Mouse (Mus musculus): ENCODE results near the gene Lmln. TPM values are rescaled to one million over a fixed set of nuclear protein-coding genes. Genes with fewer than 3 reads are reported as not detected.

Gene Lmln
- polyA plus RNA-seq, 1 experiment from 2014 or later: 2.5 TPM

GRCm38 (mm10) chr16:33061400-33061799 lies 921 bp upstream of the Lmln start:
- no peak for DNase-seq (ENCODE audit: low spot score)
- Histone ChIP-seq H3K4me3 (ENCODE audit: low read depth, low read length) (no peak overlapping the region), H3K9ac (ENCODE audit: low read length) (no peak overlapping the region), H3K4me1 (ENCODE audit: control insufficient read depth, insufficient read depth, low read length) (peaks cover 24% of the 10 kb centered on the region), H3K36me3 (ENCODE audit: control insufficient read depth, insufficient read depth, low read length) (peaks cover 13% of the 10 kb centered on the region), H3K9me3 (ENCODE audit: control insufficient read depth, low read length) (no peaks in the 10 kb centered on the region), H3K27me3 (ENCODE audit: control insufficient read depth, insufficient read depth, low read length) (no peaks in the 10 kb centered on the region), H3K27ac (ENCODE audit: low read depth, low read length) (peak overlapping the region; percentile 35; the same call in 1 of the 2 replicates), H3K4me2 (ENCODE audit: low read depth) (peak overlapping the region; percentile 80; the same call in 1 of the 2 replicates)
- no peak for ATAC-seq (ENCODE audit: insufficient read depth, low FRiP score, low TSS enrichment)
- 48% methylated on average over 11 of the region's 11 CpGs for WGBS

GRCm38 (mm10) chr16:33062682-33063131 lies 386 bp downstream of the Lmln start:
- Histone ChIP-seq H3K9ac (ENCODE audit: low read length) (peak overlapping the region; percentile 74), H3K4me3 (ENCODE audit: low read depth, low read length) (peak overlapping the region; percentile 68), H3K4me1 (ENCODE audit: control insufficient read depth, insufficient read depth, low read length) (peaks cover 21% of the 10 kb centered on the region), H3K4me2 (ENCODE audit: low read depth) (peak overlapping the region; percentile 80), H3K27ac (ENCODE audit: low read depth, low read length) (0 out of 2 replicates have a peak overlapping the region, but pooled peaks have one; percentile 60), H3K36me3 (ENCODE audit: control insufficient read depth, insufficient read depth, low read length) (peaks cover 13% of the 10 kb centered on the region), H3K27me3 (ENCODE audit: control insufficient read depth, insufficient read depth, low read length) (no peaks in the 10 kb centered on the region), H3K9me3 (ENCODE audit: control insufficient read depth, low read length) (no peaks in the 10 kb centered on the region)
- DNase-seq (ENCODE audit: low spot score) (no peak), ATAC-seq (ENCODE audit: insufficient read depth, low FRiP score, low TSS enrichment) (no peak; the same call in 1 of the 2 replicates)
- WGBS: under 1% methylated on average over 35 of the region's 35 CpGs

- Histone ChIP-seq H3K9me3 (ENCODE audit: control insufficient read depth, low read length) (no peaks in the 10 kb centered on the region), H3K36me3 (ENCODE audit: control insufficient read depth, insufficient read depth, low read length) (peaks cover 13% of the 10 kb centered on the region), H3K9ac (ENCODE audit: low read length) (peak overlapping the region; percentile 74), H3K4me1 (ENCODE audit: control insufficient read depth, insufficient read depth, low read length) (peaks cover 15% of the 10 kb centered on the region), H3K27ac (ENCODE audit: low read depth, low read length) (no peak overlapping the region), H3K4me2 (ENCODE audit: low read depth) (peak overlapping the region; percentile 80), H3K4me3 (ENCODE audit: low read depth, low read length) (peak overlapping the region; percentile 68), H3K27me3 (ENCODE audit: control insufficient read depth, insufficient read depth, low read length) (no peaks in the 10 kb centered on the region)
- no peak for DNase-seq (ENCODE audit: low spot score)
- 30% methylated on average over 7 of the region's 7 CpGs for WGBS
- ATAC-seq (ENCODE audit: insufficient read depth, low FRiP score, low TSS enrichment): no peak
Observed at GRCm38 (mm10) chr16:33063267-33063666, 946 bp downstream of the Lmln start.

GRCm38 (mm10) chr16:33064636-33065035 lies 2.3 kb downstream of the Lmln start:
- Histone ChIP-seq H3K4me1 (ENCODE audit: control insufficient read depth, insufficient read depth, low read length) (peaks cover 15% of the 10 kb centered on the region), H3K9me3 (ENCODE audit: control insufficient read depth, low read length) (no peaks in the 10 kb centered on the region), H3K27me3 (ENCODE audit: control insufficient read depth, insufficient read depth, low read length) (no peaks in the 10 kb centered on the region), H3K27ac (ENCODE audit: low read depth, low read length) (no peak overlapping the region), H3K36me3 (ENCODE audit: control insufficient read depth, insufficient read depth, low read length) (peaks cover 6% of the 10 kb centered on the region), H3K4me3 (ENCODE audit: low read depth, low read length) (no peak overlapping the region), H3K4me2 (ENCODE audit: low read depth) (no peak overlapping the region), H3K9ac (ENCODE audit: low read length) (no peak overlapping the region)
- WGBS: 81% methylated on average over 9 of the region's 9 CpGs
- ATAC-seq (ENCODE audit: insufficient read depth, low FRiP score, low TSS enrichment) (no peak), DNase-seq (ENCODE audit: low spot score) (no peak)

- ATAC-seq (ENCODE audit: insufficient read depth, low FRiP score, low TSS enrichment): no peak
- H3K9me3 ChIP-seq (ENCODE audit: control insufficient read depth, low read length): no peaks in the 10 kb centered on the region
Observed at GRCm38 (mm10) chr16:33070928-33071327, 8.6 kb downstream of the Lmln start.

GRCm38 (mm10) chr16:33072871-33073557 lies 10.7 kb downstream of the Lmln start:
- H3K36me3 ChIP-seq (ENCODE audit: control insufficient read depth, insufficient read depth, low read length): no peaks in the 10 kb centered on the region; the same call in 1 of the 2 replicates
- ATAC-seq (ENCODE audit: insufficient read depth, low FRiP score, low TSS enrichment) (no peak), DNase-seq (ENCODE audit: low spot score) (no peak)
- no peaks in the 10 kb centered on the region for H3K9me3 ChIP-seq (ENCODE audit: control insufficient read depth, low read length)
- H3K27me3 ChIP-seq (ENCODE audit: control insufficient read depth, insufficient read depth, low read length): no peaks in the 10 kb centered on the region
- H3K27ac ChIP-seq (ENCODE audit: low read depth, low read length): no peak overlapping the region
- no peak overlapping the region for H3K9ac ChIP-seq (ENCODE audit: low read length)
- no peak overlapping the region for H3K4me3 ChIP-seq (ENCODE audit: low read depth, low read length)
- WGBS: 84% methylated on average over 6 of the region's 6 CpGs
- no peak overlapping the region for H3K4me2 ChIP-seq (ENCODE audit: low read depth)
- no peaks in the 10 kb centered on the region for H3K4me1 ChIP-seq (ENCODE audit: control insufficient read depth, insufficient read depth, low read length)

More at GRCm38 (mm10) chr16:33070928-33071327, 8.6 kb downstream of the Lmln start:
- DNase-seq (ENCODE audit: low spot score): no peak
- H3K4me2 ChIP-seq (ENCODE audit: low read depth): no peak overlapping the region
- no peak overlapping the region for H3K4me3 ChIP-seq (ENCODE audit: low read depth, low read length)
- no peaks in the 10 kb centered on the region; the same call in 1 of the 2 replicates for H3K36me3 ChIP-seq (ENCODE audit: control insufficient read depth, insufficient read depth, low read length)
- H3K4me1 ChIP-seq (ENCODE audit: control insufficient read depth, insufficient read depth, low read length): no peaks in the 10 kb centered on the region
- no peaks in the 10 kb centered on the region for H3K27me3 ChIP-seq (ENCODE audit: control insufficient read depth, insufficient read depth, low read length)
- H3K9ac ChIP-seq (ENCODE audit: low read length): no peak overlapping the region
- no peak overlapping the region for H3K27ac ChIP-seq (ENCODE audit: low read depth, low read length)

GRCm38 (mm10) chr16:33074967-33075366 lies 12.6 kb downstream of the Lmln start:
- H3K4me3 ChIP-seq (ENCODE audit: low read depth, low read length): no peak overlapping the region
- H3K27ac ChIP-seq (ENCODE audit: low read depth, low read length): no peak overlapping the region
- H3K9me3 ChIP-seq (ENCODE audit: control insufficient read depth, low read length): no peaks in the 10 kb centered on the region
- no peak overlapping the region for H3K4me2 ChIP-seq (ENCODE audit: low read depth)
- H3K4me1 ChIP-seq (ENCODE audit: control insufficient read depth, insufficient read depth, low read length): no peaks in the 10 kb centered on the region
- DNase-seq (ENCODE audit: low spot score) (no peak), ATAC-seq (ENCODE audit: insufficient read depth, low FRiP score, low TSS enrichment) (no peak)
- 71% methylated on average over 5 of the region's 5 CpGs for WGBS
- no peaks in the 10 kb centered on the region for H3K27me3 ChIP-seq (ENCODE audit: control insufficient read depth, insufficient read depth, low read length)
- no peak overlapping the region for H3K9ac ChIP-seq (ENCODE audit: low read length)
- no peaks in the 10 kb centered on the region; the same call in 1 of the 2 replicates for H3K36me3 ChIP-seq (ENCODE audit: control insufficient read depth, insufficient read depth, low read length)

- no peak for ATAC-seq (ENCODE audit: insufficient read depth, low FRiP score, low TSS enrichment)
- WGBS: 66% methylated on average over 6 of the region's 6 CpGs
- H3K4me3 ChIP-seq (ENCODE audit: low read depth, low read length): no peak overlapping the region
- H3K9ac ChIP-seq (ENCODE audit: low read length): no peak overlapping the region
- H3K4me1 ChIP-seq (ENCODE audit: control insufficient read depth, insufficient read depth, low read length): no peaks in the 10 kb centered on the region
- H3K9me3 ChIP-seq (ENCODE audit: control insufficient read depth, low read length): no peaks in the 10 kb centered on the region
- H3K27me3 ChIP-seq (ENCODE audit: control insufficient read depth, insufficient read depth, low read length): no peaks in the 10 kb centered on the region
- no peak overlapping the region for H3K4me2 ChIP-seq (ENCODE audit: low read depth)
- no peak overlapping the region for H3K27ac ChIP-seq (ENCODE audit: low read depth, low read length)
- no peak for DNase-seq (ENCODE audit: low spot score)
- H3K36me3 ChIP-seq (ENCODE audit: control insufficient read depth, insufficient read depth, low read length): no peaks in the 10 kb centered on the region; the same call in 1 of the 2 replicates
Observed at GRCm38 (mm10) chr16:33076078-33076477, 13.8 kb downstream of the Lmln start.

GRCm38 (mm10) chr16:33077069-33077627 lies 14.8 kb downstream of the Lmln start:
- ATAC-seq (ENCODE audit: insufficient read depth, low FRiP score, low TSS enrichment) (no peak), DNase-seq (ENCODE audit: low spot score) (no peak)
- H3K9me3 ChIP-seq (ENCODE audit: control insufficient read depth, low read length): no peaks in the 10 kb centered on the region
- no peak overlapping the region for H3K4me3 ChIP-seq (ENCODE audit: low read depth, low read length)
- H3K4me1 ChIP-seq (ENCODE audit: control insufficient read depth, insufficient read depth, low read length): no peaks in the 10 kb centered on the region
- no peak overlapping the region for H3K9ac ChIP-seq (ENCODE audit: low read length)
- H3K27me3 ChIP-seq (ENCODE audit: control insufficient read depth, insufficient read depth, low read length): no peaks in the 10 kb centered on the region
- no peak overlapping the region for H3K27ac ChIP-seq (ENCODE audit: low read depth, low read length)
- 93% methylated on average over 5 of the region's 5 CpGs for WGBS
- no peak overlapping the region for H3K4me2 ChIP-seq (ENCODE audit: low read depth)
- H3K36me3 ChIP-seq (ENCODE audit: control insufficient read depth, insufficient read depth, low read length): no peaks in the 10 kb centered on the region

Data from neural tube, embryonic 11.5 days (tissue).